Mouse (Mus musculus): ENCODE measurements around the gene Olfr478.
"Not testable (repeated sequence)": the region's sequence is repeated elsewhere in the genome, so short reads cannot be mapped to it uniquely, and the experiment has no call there.

The Olfr478 gene

GRCm38 (mm10) chr7:108033889-108034288, at the start of gene Olfr478:
TSS of gene Olfr478 (minus strand) at chr7:108033989.
- DNase-seq: no peak

- DNase-seq: no peak
Measured at GRCm38 (mm10) chr7:108079555-108079954, 45.8 kb upstream of the Olfr478 start, which contains the start of gene Olfr481. TSS of gene Olfr481 (plus strand) at chr7:108079855.

GRCm38 (mm10) chr7:108067246-108067645, 33.5 kb upstream of the Olfr478 start, which contains the start of gene Olfr480:
TSS of gene Olfr480 (minus strand) at chr7:108067346.
- DNase-seq: no peak

- no peak for DNase-seq
Measured at GRCm38 (mm10) chr7:108050393-108050792, 16.6 kb upstream of the Olfr478 start, which contains the start of gene Olfr479. TSS of gene Olfr479 (plus strand) at chr7:108050693.

GRCm38 (mm10) chr7:108014256-108014655, 19.5 kb downstream of the Olfr478 start:
- DNase-seq: not testable (repeated sequence)

- DNase-seq: no peak
Measured at GRCm38 (mm10) chr7:107986393-107986792, 47.4 kb downstream of the Olfr478 start, which contains the start of gene Olfr477. TSS of gene Olfr477 (plus strand) at chr7:107986693.
